Mouse (Mus musculus): ENCODE results near the gene Mfn2. TPM values are rescaled to one million over a fixed set of nuclear protein-coding genes. Genes with fewer than 3 reads are reported as not detected.
A peak's percentile ranks its signal among the peaks of the same experiment; 100 is the strongest.

Mfn2 gene
- polyA plus RNA-seq, 1 experiment from 2014 or later, result 32.3 TPM

- Histone ChIP-seq H3K27me3 (no peaks in the 10 kb centered on the region), H3K9me3 (no peaks in the 10 kb centered on the region), H3K9ac (replicated peaks) (no peak overlapping the region), H3K27ac (no peak overlapping the region), H3K4me1 (replicated peaks) (no peaks in the 10 kb centered on the region), H3K4me2 (no peak overlapping the region), H3K4me3 (replicated peaks) (no peak overlapping the region), H3K36me3 (peaks cover 94% of the 10 kb centered on the region)
- WGBS, result 89% methylated on average over 7 of the region's 7 CpGs
- no peak for ATAC-seq (ENCODE audit: insufficient number of reproducible peaks, insufficient read depth, low FRiP score, low TSS enrichment, low read depth)
These were observed 17.2 kb downstream of the Mfn2 start for GRCm38 (mm10) chr4:147887277-147887676.

DNA sequence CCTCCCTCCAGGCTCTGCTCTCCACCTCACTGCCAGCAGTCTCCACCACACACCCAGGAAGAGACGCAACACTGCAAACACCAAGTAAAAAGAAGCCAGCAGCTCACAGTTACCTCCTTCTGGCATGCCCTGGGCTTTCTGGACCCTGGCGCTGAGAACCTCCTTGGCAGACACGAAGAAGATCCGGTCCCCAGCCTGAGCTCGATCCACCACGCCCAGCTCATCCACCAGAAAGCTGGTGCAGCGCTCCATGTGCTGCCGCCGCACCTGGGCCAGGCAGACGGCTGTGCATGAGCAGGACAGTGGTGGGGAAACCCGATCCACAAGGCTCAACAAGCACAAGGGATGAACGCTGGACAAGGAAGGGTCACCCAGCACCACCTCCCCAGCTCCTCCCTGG lies 18.3 kb downstream of the Mfn2 start:
- H3K9me3 ChIP-seq, result no peaks in the 10 kb centered on the region
- H3K27ac ChIP-seq, result no peak overlapping the region
- no peak overlapping the region for H3K9ac ChIP-seq (replicated peaks)
- WGBS, result 92% methylated on average over 12 of the region's 12 CpGs
- H3K4me3 ChIP-seq (replicated peaks), result no peak overlapping the region
- H3K4me2 ChIP-seq, result no peak overlapping the region
- H3K4me1 ChIP-seq (replicated peaks), result no peaks in the 10 kb centered on the region
- peaks cover 94% of the 10 kb centered on the region for H3K36me3 ChIP-seq
- no peak for ATAC-seq (ENCODE audit: insufficient number of reproducible peaks, insufficient read depth, low FRiP score, low TSS enrichment, low read depth)
- no peaks in the 10 kb centered on the region for H3K27me3 ChIP-seq

- Histone ChIP-seq H3K4me3 (replicated peaks) (no peak overlapping the region), H3K9me3 (no peaks in the 10 kb centered on the region), H3K4me2 (no peak overlapping the region), H3K27me3 (no peaks in the 10 kb centered on the region), H3K27ac (no peak overlapping the region), H3K4me1 (replicated peaks) (no peaks in the 10 kb centered on the region), H3K36me3 (peaks cover 96% of the 10 kb centered on the region), H3K9ac (replicated peaks) (no peak overlapping the region)
- ATAC-seq (ENCODE audit: insufficient number of reproducible peaks, insufficient read depth, low FRiP score, low TSS enrichment, low read depth), result no peak
- 85% methylated on average over 3 of the region's 3 CpGs for WGBS
These were observed 20.4 kb downstream of the Mfn2 start for GRCm38 (mm10) chr4:147884138-147884537.

GRCm38 (mm10) chr4:147883041-147883440 lies 21.5 kb downstream of the Mfn2 start:
- ATAC-seq (ENCODE audit: insufficient number of reproducible peaks, insufficient read depth, low FRiP score, low TSS enrichment, low read depth), result no peak
- no peak overlapping the region for H3K4me2 ChIP-seq
- no peaks in the 10 kb centered on the region for H3K4me1 ChIP-seq (replicated peaks)
- WGBS, result 78% methylated on average over 6 of the region's 6 CpGs
- H3K9ac ChIP-seq (replicated peaks), result no peak overlapping the region
- H3K27me3 ChIP-seq, result no peaks in the 10 kb centered on the region
- H3K36me3 ChIP-seq, result peaks cover 96% of the 10 kb centered on the region
- H3K4me3 ChIP-seq (replicated peaks), result no peak overlapping the region
- no peaks in the 10 kb centered on the region for H3K9me3 ChIP-seq
- no peak overlapping the region for H3K27ac ChIP-seq

- Histone ChIP-seq H3K4me3 (replicated peaks) (no peak overlapping the region), H3K9ac (replicated peaks) (no peak overlapping the region), H3K27ac (no peak overlapping the region), H3K4me2 (no peak overlapping the region), H3K9me3 (no peaks in the 10 kb centered on the region), H3K27me3 (no peaks in the 10 kb centered on the region), H3K4me1 (replicated peaks) (no peaks in the 10 kb centered on the region), H3K36me3 (peaks cover 93% of the 10 kb centered on the region)
- 94% methylated on average over 7 of the region's 7 CpGs for WGBS
- ATAC-seq (ENCODE audit: insufficient number of reproducible peaks, insufficient read depth, low FRiP score, low TSS enrichment, low read depth), result no peak
These were observed 22.7 kb downstream of the Mfn2 start for GRCm38 (mm10) chr4:147881792-147882191.

GRCm38 (mm10) chr4:147879865-147880264 lies 24.6 kb downstream of the Mfn2 start:
- ATAC-seq (ENCODE audit: insufficient number of reproducible peaks, insufficient read depth, low FRiP score, low TSS enrichment, low read depth), result no peak
- no peaks in the 10 kb centered on the region for H3K27me3 ChIP-seq
- H3K4me2 ChIP-seq, result no peak overlapping the region
- no peak overlapping the region for H3K4me3 ChIP-seq (replicated peaks)
- no peaks in the 10 kb centered on the region for H3K9me3 ChIP-seq
- H3K27ac ChIP-seq, result no peak overlapping the region
- H3K4me1 ChIP-seq (replicated peaks), result no peaks in the 10 kb centered on the region
- no peak overlapping the region for H3K9ac ChIP-seq (replicated peaks)
- WGBS, result 71% methylated on average over 5 of the region's 5 CpGs
- H3K36me3 ChIP-seq, result peaks cover 94% of the 10 kb centered on the region

DNA sequence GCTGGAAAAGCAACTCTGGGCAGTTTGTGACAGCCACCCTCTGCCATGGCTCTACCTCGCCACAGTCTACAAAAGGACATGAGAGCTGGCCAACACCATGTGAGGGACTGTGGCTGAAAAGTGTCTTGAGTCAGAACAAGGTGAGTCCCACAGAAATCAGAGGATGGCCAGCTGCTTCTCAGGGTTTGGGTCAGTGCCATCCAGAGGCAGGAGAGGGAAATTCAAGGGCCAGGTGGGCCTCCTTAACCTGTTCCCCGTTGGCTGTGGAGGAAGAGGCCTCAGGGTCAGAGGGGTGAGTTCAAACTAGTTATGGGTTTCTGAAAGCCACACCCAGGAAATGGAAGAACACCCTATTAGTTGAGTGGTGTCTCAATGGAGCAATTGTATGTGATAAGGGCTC lies 25.0 kb downstream of the Mfn2 start:
- Histone ChIP-seq H3K36me3 (peaks cover 94% of the 10 kb centered on the region), H3K27ac (no peak overlapping the region)
- no peak for ATAC-seq (ENCODE audit: insufficient number of reproducible peaks, insufficient read depth, low FRiP score, low TSS enrichment, low read depth)

GRCm38 (mm10) chr4:147878537-147878936 lies 26.0 kb downstream of the Mfn2 start:
- H3K4me3 ChIP-seq (replicated peaks), result no peak overlapping the region
- ATAC-seq (ENCODE audit: insufficient number of reproducible peaks, insufficient read depth, low FRiP score, low TSS enrichment, low read depth), result no peak
- 94% methylated on average over 9 of the region's 9 CpGs for WGBS
- no peak overlapping the region for H3K27ac ChIP-seq
- H3K27me3 ChIP-seq, result no peaks in the 10 kb centered on the region
- no peaks in the 10 kb centered on the region for H3K9me3 ChIP-seq
- no peak overlapping the region for H3K4me2 ChIP-seq
- peaks cover 95% of the 10 kb centered on the region for H3K36me3 ChIP-seq
- no peaks in the 10 kb centered on the region for H3K4me1 ChIP-seq (replicated peaks)
- H3K9ac ChIP-seq (replicated peaks), result no peak overlapping the region

More for the DNA sequence above, 25.0 kb downstream of the Mfn2 start:
- Histone ChIP-seq H3K9ac (replicated peaks) (no peak overlapping the region), H3K27me3 (no peaks in the 10 kb centered on the region), H3K4me1 (replicated peaks) (no peaks in the 10 kb centered on the region), H3K4me2 (no peak overlapping the region), H3K4me3 (replicated peaks) (no peak overlapping the region), H3K9me3 (no peaks in the 10 kb centered on the region)
- 73% methylated on average over 2 of the region's 2 CpGs for WGBS

DNA sequence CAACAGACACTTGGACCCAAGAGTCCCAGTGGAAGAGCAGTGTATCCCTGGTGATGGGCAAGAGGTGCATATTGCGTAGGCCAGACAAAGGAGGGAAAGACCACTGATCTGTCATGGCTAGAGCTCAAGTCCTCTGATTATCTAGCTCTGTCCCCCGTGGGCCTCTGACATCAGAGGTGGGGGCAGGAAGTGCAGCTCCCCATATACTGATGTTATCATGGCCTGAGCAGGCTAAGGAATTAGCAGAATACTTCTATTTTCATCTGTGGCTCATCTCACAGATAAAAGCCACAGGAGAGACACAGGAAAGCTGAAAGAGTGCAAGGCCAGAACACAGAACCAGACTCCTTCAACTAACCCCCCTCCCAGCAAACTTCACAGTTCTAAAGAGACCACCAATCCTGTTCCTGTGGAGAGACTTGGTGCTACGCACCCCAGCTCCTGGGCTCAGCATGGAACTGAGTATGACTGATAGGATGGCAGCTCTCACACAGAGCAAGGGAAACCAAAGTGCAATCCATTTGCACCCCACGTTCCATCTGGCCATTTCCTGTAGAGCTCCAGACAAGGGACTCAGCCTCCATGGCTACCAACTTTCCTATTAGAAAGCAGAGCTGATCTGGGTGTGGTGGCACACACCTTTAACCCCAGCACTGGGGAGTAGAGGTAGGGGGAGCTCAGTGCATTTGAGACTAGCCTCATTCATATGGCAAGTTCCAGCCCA lies 28.5 kb downstream of the Mfn2 start:
- Histone ChIP-seq H3K9ac (replicated peaks) (no peak overlapping the region), H3K4me1 (replicated peaks) (no peaks in the 10 kb centered on the region), H3K4me2 (no peak overlapping the region), H3K27ac (no peak overlapping the region), H3K9me3 (no peaks in the 10 kb centered on the region), H3K27me3 (no peaks in the 10 kb centered on the region), H3K36me3 (peaks cover 92% of the 10 kb centered on the region), H3K4me3 (replicated peaks) (no peak overlapping the region)
- WGBS, result 89% methylated on average over 4 of the region's 4 CpGs
- no peak for ATAC-seq (ENCODE audit: insufficient number of reproducible peaks, insufficient read depth, low FRiP score, low TSS enrichment, low read depth)

- Histone ChIP-seq H3K4me3 (replicated peaks) (peak overlapping the region; percentile 82), H3K4me1 (replicated peaks) (peaks cover 21% of the 10 kb centered on the region), H3K36me3 (peaks cover 50% of the 10 kb centered on the region), H3K9ac (replicated peaks) (peak overlapping the region; percentile 61), H3K27me3 (no peaks in the 10 kb centered on the region), H3K27ac (no peak overlapping the region), H3K9me3 (no peaks in the 10 kb centered on the region), H3K4me2 (peak overlapping the region; percentile 84)
- no peak for ATAC-seq (ENCODE audit: insufficient number of reproducible peaks, insufficient read depth, low FRiP score, low TSS enrichment, low read depth)
- 15% methylated on average over 5 of the region's 5 CpGs for WGBS
These were observed 35.3 kb downstream of the Mfn2 start for GRCm38 (mm10) chr4:147869238-147869637.

- H3K4me2 ChIP-seq, result peak within 1 kb of the TSS; percentile 84
- under 1% methylated on average over 30 of the region's 30 CpGs for WGBS
- no peaks in the 10 kb centered on the region for H3K27me3 ChIP-seq
- no peaks in the 10 kb centered on the region for H3K9me3 ChIP-seq
- H3K36me3 ChIP-seq, result peaks cover 49% of the 10 kb centered on the region
- H3K4me1 ChIP-seq (replicated peaks), result peaks cover 21% of the 10 kb centered on the region
- peak; percentile 97 for ATAC-seq (ENCODE audit: insufficient number of reproducible peaks, insufficient read depth, low FRiP score, low TSS enrichment, low read depth)
- peak within 1 kb of the TSS; percentile 79 for H3K9ac ChIP-seq (replicated peaks)
- H3K27ac ChIP-seq, result peak within 1 kb of the TSS; percentile 82
- peak within 1 kb of the TSS; percentile 82 for H3K4me3 ChIP-seq (replicated peaks)
These were observed 36.0 kb downstream of the Mfn2 start, which contains the start of the genes Miip and Fv1 for GRCm38 (mm10) chr4:147868450-147869031. Gene Miip, minus strand, starts transcription at chr4:147868816. Gene Fv1, plus strand, starts transcription at chr4:147868979.
